Mouse (Mus musculus): Measurements from ENCODE around the gene Rara. TPM values are rescaled to one million over a fixed set of nuclear protein-coding genes. Genes with fewer than 3 reads are reported as not detected.
"Not testable (repeated sequence)": the region's sequence is repeated elsewhere in the genome, so short reads cannot be mapped to it uniquely, and the experiment has no call there.

Gene Rara
- polyA plus RNA-seq, 1 experiment from 2014 or later: 49.2 TPM

- Histone ChIP-seq H3K4me2 (replicated peaks) (no peak overlapping the region), H3K4me1 (peaks cover 30% of the 10 kb centered on the region), H3K9ac (no peak overlapping the region), H3K27ac (no peak overlapping the region), H3K4me3 (no peak overlapping the region), H3K9me3 (no peaks in the 10 kb centered on the region), H3K36me3 (peaks cover 59% of the 10 kb centered on the region), H3K27me3 (no peaks in the 10 kb centered on the region)
- ATAC-seq (ENCODE audit: insufficient number of reproducible peaks, insufficient read depth, low FRiP score, low TSS enrichment): no peak
- 90% methylated on average over 14 of the region's 14 CpGs for WGBS
Observed at GRCm38 (mm10) chr11:98973584-98973983, 46.0 kb downstream of the Rara start.

GRCm38 (mm10) chr11:98974213-98974612 lies 46.6 kb downstream of the Rara start:
- Histone ChIP-seq H3K4me2 (replicated peaks) (no peak overlapping the region), H3K9me3 (no peaks in the 10 kb centered on the region), H3K27ac (no peak overlapping the region), H3K4me1 (peaks cover 23% of the 10 kb centered on the region), H3K4me3 (no peak overlapping the region), H3K9ac (no peak overlapping the region), H3K27me3 (no peaks in the 10 kb centered on the region), H3K36me3 (peaks cover 59% of the 10 kb centered on the region)
- no peak for ATAC-seq (ENCODE audit: insufficient number of reproducible peaks, insufficient read depth, low FRiP score, low TSS enrichment)
- 78% methylated on average over 6 of the region's 6 CpGs for WGBS

GRCm38 (mm10) chr11:98974871-98975719 lies 47.5 kb downstream of the Rara start:
- H3K4me1 ChIP-seq: peaks cover 15% of the 10 kb centered on the region
- H3K36me3 ChIP-seq: peaks cover 52% of the 10 kb centered on the region
- H3K4me2 ChIP-seq (replicated peaks): no peak overlapping the region
- no peaks in the 10 kb centered on the region for H3K27me3 ChIP-seq
- H3K4me3 ChIP-seq: no peak overlapping the region
- WGBS: 52% methylated on average over 5 of the region's 5 CpGs
- H3K27ac ChIP-seq: no peak overlapping the region
- no peaks in the 10 kb centered on the region for H3K9me3 ChIP-seq
- no peak for ATAC-seq (ENCODE audit: insufficient number of reproducible peaks, insufficient read depth, low FRiP score, low TSS enrichment)
- H3K9ac ChIP-seq: no peak overlapping the region

GRCm38 (mm10) chr11:98978526-98979148 lies 51.0 kb downstream of the Rara start:
- 52% methylated on average over 15 of the region's 15 CpGs for WGBS
- Histone ChIP-seq H3K9me3 (no peaks in the 10 kb centered on the region), H3K4me3 (no peak overlapping the region), H3K4me2 (replicated peaks) (no peak overlapping the region), H3K9ac (no peak overlapping the region), H3K27me3 (peaks cover 28% of the 10 kb centered on the region), H3K36me3 (peaks cover 17% of the 10 kb centered on the region), H3K4me1 (peaks cover 12% of the 10 kb centered on the region; the same call in 1 of the 2 replicates), H3K27ac (no peak overlapping the region)
- no peak for ATAC-seq (ENCODE audit: insufficient number of reproducible peaks, insufficient read depth, low FRiP score, low TSS enrichment)

GRCm38 (mm10) chr11:98979356-98979755 lies 51.7 kb downstream of the Rara start:
- ATAC-seq (ENCODE audit: insufficient number of reproducible peaks, insufficient read depth, low FRiP score, low TSS enrichment): no peak
- H3K36me3 ChIP-seq: peaks cover 10% of the 10 kb centered on the region
- no peaks in the 10 kb centered on the region for H3K9me3 ChIP-seq
- H3K27ac ChIP-seq: no peak overlapping the region
- 81% methylated on average over 4 of the region's 5 CpGs for WGBS
- H3K27me3 ChIP-seq: peaks cover 30% of the 10 kb centered on the region
- H3K4me1 ChIP-seq: peaks cover 12% of the 10 kb centered on the region; the same call in 1 of the 2 replicates
- no peak overlapping the region for H3K4me2 ChIP-seq (replicated peaks)
- H3K9ac ChIP-seq: no peak overlapping the region
- H3K4me3 ChIP-seq: no peak overlapping the region

GRCm38 (mm10) chr11:98981289-98981996 lies 53.8 kb downstream of the Rara start:
- peak overlapping the region; percentile 51 for H3K9ac ChIP-seq
- peak overlapping the region; percentile 91 for H3K4me2 ChIP-seq (replicated peaks)
- peak overlapping the region; percentile 50; the same call in 1 of the 2 replicates for H3K27ac ChIP-seq
- peaks cover 12% of the 10 kb centered on the region; the same call in 1 of the 2 replicates for H3K4me1 ChIP-seq
- 34% methylated on average over 20 of the region's 20 CpGs for WGBS
- H3K4me3 ChIP-seq: peak overlapping the region; percentile 49
- no peaks in the 10 kb centered on the region for H3K36me3 ChIP-seq
- peaks cover 30% of the 10 kb centered on the region for H3K27me3 ChIP-seq
- no peaks in the 10 kb centered on the region for H3K9me3 ChIP-seq
- ATAC-seq (ENCODE audit: insufficient number of reproducible peaks, insufficient read depth, low FRiP score, low TSS enrichment): 0 out of 2 replicates have a peak, but pooled peaks have one; percentile 16

GRCm38 (mm10) chr11:98981997-98982772 lies 54.6 kb downstream of the Rara start:
- H3K9ac ChIP-seq: peak overlapping the region; percentile 51

GRCm38 (mm10) chr11:98982773-98983133 lies 55.1 kb downstream of the Rara start, which contains the start of gene Gjd3:
Gene Gjd3, minus strand, starts transcription at chr11:98983016.
- peak; percentile 17; the same call in 1 of the 2 replicates for ATAC-seq (ENCODE audit: insufficient number of reproducible peaks, insufficient read depth, low FRiP score, low TSS enrichment)
- Histone ChIP-seq H3K4me2 (replicated peaks) (peak within 1 kb of the TSS; percentile 91), H3K9ac (peak within 1 kb of the TSS; percentile 51), H3K4me1 (peaks cover 12% of the 10 kb centered on the region; the same call in 1 of the 2 replicates), H3K27me3 (peaks cover 30% of the 10 kb centered on the region), H3K9me3 (no peaks in the 10 kb centered on the region), H3K27ac (peak within 1 kb of the TSS; percentile 50; the same call in 1 of the 2 replicates), H3K36me3 (no peaks in the 10 kb centered on the region), H3K4me3 (peak within 1 kb of the TSS; percentile 49)
- WGBS: 1% methylated on average over 25 of the region's 28 CpGs

More at GRCm38 (mm10) chr11:98981997-98982772, 54.6 kb downstream of the Rara start:
- peaks cover 12% of the 10 kb centered on the region; the same call in 1 of the 2 replicates for H3K4me1 ChIP-seq
- H3K9me3 ChIP-seq: no peaks in the 10 kb centered on the region
- ATAC-seq (ENCODE audit: insufficient number of reproducible peaks, insufficient read depth, low FRiP score, low TSS enrichment): peak; percentile 64
- H3K4me2 ChIP-seq (replicated peaks): peak overlapping the region; percentile 91
- H3K36me3 ChIP-seq: no peaks in the 10 kb centered on the region
- peak overlapping the region; percentile 50; the same call in 1 of the 2 replicates for H3K27ac ChIP-seq
- peaks cover 30% of the 10 kb centered on the region for H3K27me3 ChIP-seq
- peak overlapping the region; percentile 49 for H3K4me3 ChIP-seq
- whole genome bisulfite sequencing: under 1% methylated on average over 94 of the region's 94 CpGs

- 48% methylated on average over 8 of the region's 8 CpGs for WGBS
- Histone ChIP-seq H3K9me3 (no peaks in the 10 kb centered on the region), H3K9ac (no peak overlapping the region), H3K36me3 (no peaks in the 10 kb centered on the region), H3K27me3 (peaks cover 30% of the 10 kb centered on the region), H3K4me2 (replicated peaks) (no peak overlapping the region), H3K27ac (no peak overlapping the region), H3K4me1 (peaks cover 12% of the 10 kb centered on the region; the same call in 1 of the 2 replicates), H3K4me3 (no peak overlapping the region)
- ATAC-seq (ENCODE audit: insufficient number of reproducible peaks, insufficient read depth, low FRiP score, low TSS enrichment): no peak
Observed at GRCm38 (mm10) chr11:98983551-98983950, 55.9 kb downstream of the Rara start.

GRCm38 (mm10) chr11:98985542-98985941 lies 57.9 kb downstream of the Rara start:
- Histone ChIP-seq H3K4me3 (no peak overlapping the region), H3K4me2 (replicated peaks) (no peak overlapping the region), H3K27ac (no peak overlapping the region), H3K27me3 (peaks cover 26% of the 10 kb centered on the region), H3K36me3 (0 out of 2 replicates have a peak, but pooled peaks cover 2% of the 10 kb centered on the region), H3K9ac (no peak overlapping the region), H3K4me1 (peaks cover 12% of the 10 kb centered on the region; the same call in 1 of the 2 replicates), H3K9me3 (no peaks in the 10 kb centered on the region)
- WGBS: 91% methylated on average over 7 of the region's 7 CpGs
- no peak for ATAC-seq (ENCODE audit: insufficient number of reproducible peaks, insufficient read depth, low FRiP score, low TSS enrichment)

- not testable (repeated sequence) for H3K4me1 ChIP-seq; H3K27ac ChIP-seq; H3K27me3 ChIP-seq; H3K4me2 ChIP-seq (replicated peaks); ATAC-seq (ENCODE audit: insufficient number of reproducible peaks, insufficient read depth, low FRiP score, low TSS enrichment); H3K9me3 ChIP-seq; H3K9ac ChIP-seq; H3K4me3 ChIP-seq
- whole genome bisulfite sequencing: 89% methylated on average over 6 of the region's 6 CpGs
- peaks cover 23% of the 10 kb centered on the region for H3K36me3 ChIP-seq
Observed at GRCm38 (mm10) chr11:98988260-98988659, 60.6 kb downstream of the Rara start.
